Mouse (Mus musculus) limb, embryonic 10.5 days (tissue): Measurements from ENCODE around the gene Vps13c. TPM values are rescaled to one million over a fixed set of nuclear protein-coding genes. Genes with fewer than 3 reads are reported as not detected.

Experiments
- DNase-seq: peaks from one replicate; pipeline ENCODE4 v3.0.0-alpha.2; 2017; ENCODE audit warnings: low spot score
- H3K27ac ChIP-seq: fragments of 300-500 bp; sonication (generic); 2 replicates; pipeline ENCODE4 v1.5.1; 2016; ENCODE audit warnings: mild to moderate bottlenecking
- H3K27me3 ChIP-seq: fragments of 300-500 bp; sonication (generic); 2 replicates; pipeline ENCODE4 v1.6.1; 2016; ENCODE audit warnings: low read depth, mild to moderate bottlenecking; ENCODE audit not compliant: poor library complexity, severe bottlenecking
- H3K36me3 ChIP-seq: fragments of 300-500 bp; sonication (generic); 2 replicates; pipeline ENCODE4 v1.6.1; 2016; ENCODE audit warnings: mild to moderate bottlenecking, moderate library complexity
- H3K4me1 ChIP-seq: fragments of 300-500 bp; sonication (generic); 2 replicates; pipeline ENCODE4 v1.6.1; 2016
- H3K4me3 ChIP-seq: fragments of 300-500 bp; sonication (generic); 2 replicates; pipeline ENCODE4 v1.5.1; 2016; ENCODE audit warnings: mild to moderate bottlenecking, moderate library complexity
- H3K9me3 ChIP-seq: fragments of 300-500 bp; sonication (generic); replicated peaks from 2 replicates; pipeline ENCODE4 v1.6.1; 2016; ENCODE audit warnings: mild to moderate bottlenecking
- WGBS: fragments of 180-500 bp; shearing (Covaris S2); methylation state at CpG from one replicate; pipeline ENCODE4 v1.1.7; 2016; 5-methylcytosine and 5-hydroxymethylcytosine counted together
- polyA plus RNA-seq: library from polyadenylated mRNA; unstranded; fragments of >200 nt; fragmentation: Nextera tagmentation; extraction: Ambion mirVana; gene quantifications from 2 replicates; pipeline ENCODE4 v1.2.1, GENCODE M21; 2016

Gene Vps13c
- polyA plus RNA-seq, 1 experiment from 2014 or later, result 2.3 TPM

- H3K27me3 ChIP-seq, result peaks cover 12% of the 10 kb centered on the region
- H3K36me3 ChIP-seq, result no peaks in the 10 kb centered on the region
- no peak overlapping the region for H3K27ac ChIP-seq
- DNase-seq, result no peak
- peaks cover 14% of the 10 kb centered on the region for H3K4me1 ChIP-seq
- 80% methylated on average over 2 of the region's 2 CpGs for WGBS
- H3K4me3 ChIP-seq, result no peak overlapping the region
- no peaks in the 10 kb centered on the region for H3K9me3 ChIP-seq
Observed at GRCm38 (mm10) chr9:67837311-67837710, 2.9 kb upstream of the Vps13c start.

- H3K4me3 ChIP-seq, result no peak overlapping the region
- 0 out of 2 replicates have a peak, but pooled peaks cover 4% of the 10 kb centered on the region for H3K36me3 ChIP-seq
- H3K4me1 ChIP-seq, result peaks cover 12% of the 10 kb centered on the region
- no peak overlapping the region for H3K27ac ChIP-seq
- DNase-seq, result no peak
- WGBS, result 64% methylated on average over 5 of the region's 5 CpGs
- no peaks in the 10 kb centered on the region for H3K9me3 ChIP-seq
- H3K27me3 ChIP-seq, result no peaks in the 10 kb centered on the region
Observed at GRCm38 (mm10) chr9:67842797-67843196, 2.6 kb downstream of the Vps13c start.

- 87% methylated on average over 4 of the region's 4 CpGs for WGBS
- H3K36me3 ChIP-seq, result 0 out of 2 replicates have a peak, but pooled peaks cover 4% of the 10 kb centered on the region
- no peak overlapping the region for H3K27ac ChIP-seq
- no peaks in the 10 kb centered on the region for H3K9me3 ChIP-seq
- DNase-seq, result no peak
- no peaks in the 10 kb centered on the region for H3K27me3 ChIP-seq
- no peak overlapping the region for H3K4me3 ChIP-seq
- H3K4me1 ChIP-seq, result peaks cover 12% of the 10 kb centered on the region
Observed at GRCm38 (mm10) chr9:67845012-67845411, 4.8 kb downstream of the Vps13c start.

GRCm38 (mm10) chr9:67845648-67846047 lies 5.5 kb downstream of the Vps13c start:
- Histone ChIP-seq H3K36me3 (0 out of 2 replicates have a peak, but pooled peaks cover 4% of the 10 kb centered on the region), H3K27me3 (no peaks in the 10 kb centered on the region), H3K9me3 (no peaks in the 10 kb centered on the region), H3K4me1 (peaks cover 9% of the 10 kb centered on the region), H3K27ac (no peak overlapping the region), H3K4me3 (no peak overlapping the region)
- 82% methylated on average over 5 of the region's 5 CpGs for WGBS
- no peak for DNase-seq

- Histone ChIP-seq H3K9me3 (no peaks in the 10 kb centered on the region), H3K4me1 (peaks cover 5% of the 10 kb centered on the region), H3K27ac (no peak overlapping the region), H3K36me3 (0 out of 2 replicates have a peak, but pooled peaks cover 4% of the 10 kb centered on the region), H3K4me3 (no peak overlapping the region), H3K27me3 (no peaks in the 10 kb centered on the region)
- 94% methylated on average over 2 of the region's 2 CpGs for whole genome bisulfite sequencing
- no peak for DNase-seq
Observed at GRCm38 (mm10) chr9:67846089-67846488, 5.9 kb downstream of the Vps13c start.

DNA sequence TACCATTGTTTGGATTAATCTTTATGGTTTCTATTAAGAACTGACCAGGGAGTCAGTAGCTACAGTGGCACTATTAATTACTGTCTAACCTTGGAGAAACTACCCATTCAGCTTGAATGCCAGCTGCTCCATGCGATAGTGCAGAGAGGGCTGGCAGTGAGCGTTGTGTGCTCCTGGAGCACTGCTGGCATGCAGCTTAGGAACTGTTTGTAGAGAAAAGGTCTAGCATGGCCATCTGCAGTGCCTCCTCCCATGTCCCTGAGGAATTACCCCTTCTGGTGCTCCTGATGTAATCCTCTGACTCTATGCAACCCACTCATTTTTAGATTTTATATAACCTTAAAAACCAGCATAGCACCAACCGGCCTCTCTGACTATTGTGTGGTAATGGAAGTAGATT lies 7.4 kb downstream of the Vps13c start:
- DNase-seq, result no peak
- Histone ChIP-seq H3K27me3 (no peaks in the 10 kb centered on the region), H3K4me3 (no peak overlapping the region), H3K36me3 (0 out of 2 replicates have a peak, but pooled peaks cover 4% of the 10 kb centered on the region), H3K27ac (no peak overlapping the region), H3K4me1 (peaks cover 3% of the 10 kb centered on the region; the same call in 1 of the 2 replicates), H3K9me3 (no peaks in the 10 kb centered on the region)
- 94% methylated on average over 3 of the region's 3 CpGs for WGBS

GRCm38 (mm10) chr9:67849397-67849796 lies 9.2 kb downstream of the Vps13c start:
- 84% methylated on average over 12 of the region's 12 CpGs for WGBS

DNA sequence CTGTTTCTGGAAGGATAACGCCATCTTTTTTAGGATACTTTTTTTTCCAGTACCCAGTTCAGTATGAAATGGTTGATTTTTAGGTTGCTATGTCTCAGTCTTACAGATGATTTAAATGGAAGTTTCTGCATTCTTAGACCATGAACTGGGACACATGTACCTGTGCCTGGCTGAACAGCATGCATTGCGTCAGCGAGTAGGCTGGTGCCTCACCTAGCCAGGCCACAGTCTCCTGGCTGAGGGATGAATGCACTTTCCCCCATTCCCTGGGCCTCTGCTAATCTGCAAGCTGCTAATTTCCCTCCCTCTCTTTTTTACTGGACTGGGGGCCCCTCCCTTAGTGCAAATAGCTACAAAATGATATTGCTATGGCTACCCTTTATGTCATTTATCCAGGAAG lies 9.7 kb downstream of the Vps13c start:
- Histone ChIP-seq H3K27ac (no peak overlapping the region), H3K4me1 (0 out of 2 replicates have a peak, but pooled peaks cover 3% of the 10 kb centered on the region), H3K4me3 (no peak overlapping the region), H3K9me3 (no peaks in the 10 kb centered on the region), H3K27me3 (no peaks in the 10 kb centered on the region), H3K36me3 (peaks cover 6% of the 10 kb centered on the region)
- 96% methylated on average over 3 of the region's 3 CpGs for WGBS
- DNase-seq, result no peak

More at GRCm38 (mm10) chr9:67849397-67849796, 9.2 kb downstream of the Vps13c start:
- no peaks in the 10 kb centered on the region for H3K9me3 ChIP-seq
- H3K27ac ChIP-seq, result no peak overlapping the region
- no peaks in the 10 kb centered on the region for H3K27me3 ChIP-seq
- H3K36me3 ChIP-seq, result 0 out of 2 replicates have a peak, but pooled peaks cover 4% of the 10 kb centered on the region
- no peak overlapping the region for H3K4me3 ChIP-seq
- no peak for DNase-seq
- peaks cover 3% of the 10 kb centered on the region; the same call in 1 of the 2 replicates for H3K4me1 ChIP-seq

GRCm38 (mm10) chr9:67851150-67851549 lies 11.0 kb downstream of the Vps13c start:
- no peaks in the 10 kb centered on the region for H3K9me3 ChIP-seq
- H3K27me3 ChIP-seq, result no peaks in the 10 kb centered on the region
- no peak for DNase-seq
- peaks cover 9% of the 10 kb centered on the region for H3K36me3 ChIP-seq
- no peaks in the 10 kb centered on the region for H3K4me1 ChIP-seq
- 73% methylated on average over 4 of the region's 4 CpGs for WGBS
- no peak overlapping the region for H3K4me3 ChIP-seq
- no peak overlapping the region for H3K27ac ChIP-seq

- Histone ChIP-seq H3K4me1 (peaks cover 15% of the 10 kb centered on the region), H3K27ac (no peak overlapping the region), H3K9me3 (no peaks in the 10 kb centered on the region), H3K27me3 (no peaks in the 10 kb centered on the region), H3K4me3 (no peak overlapping the region), H3K36me3 (peaks cover 17% of the 10 kb centered on the region)
- no peak for DNase-seq
- 81% methylated on average over 2 of the region's 2 CpGs for WGBS
Observed at GRCm38 (mm10) chr9:67860273-67860672, 20.1 kb downstream of the Vps13c start.

DNA sequence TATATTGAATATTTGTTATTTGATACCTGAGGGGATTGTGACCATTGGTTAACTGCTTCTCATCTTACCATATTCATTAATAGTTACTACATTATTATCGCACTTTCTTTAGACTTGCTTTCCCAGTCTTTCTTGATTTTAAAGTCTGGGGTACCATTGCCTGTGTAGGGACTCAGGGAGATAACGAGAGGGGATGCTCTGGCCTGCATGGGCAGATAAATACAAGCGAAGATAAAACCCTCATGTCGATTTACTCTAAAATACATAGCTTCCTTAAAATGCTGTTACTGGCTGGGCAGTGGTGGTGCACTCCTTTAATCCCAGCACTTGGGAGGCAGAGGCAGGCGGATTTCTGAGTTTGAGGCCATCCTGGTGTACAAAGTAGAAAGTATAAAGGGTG lies 23.1 kb downstream of the Vps13c start:
- H3K4me3 ChIP-seq, result no peak overlapping the region
- H3K36me3 ChIP-seq, result peaks cover under 1% of the 10 kb centered on the region; the same call in 1 of the 2 replicates
- no peak for DNase-seq
- no peaks in the 10 kb centered on the region for H3K9me3 ChIP-seq
- peaks cover 22% of the 10 kb centered on the region for H3K4me1 ChIP-seq
- no peaks in the 10 kb centered on the region for H3K27me3 ChIP-seq
- WGBS, result 91% methylated on average over 5 of the region's 5 CpGs
- no peak overlapping the region for H3K27ac ChIP-seq

GRCm38 (mm10) chr9:67864011-67864410 lies 23.8 kb downstream of the Vps13c start:
- no peaks in the 10 kb centered on the region for H3K36me3 ChIP-seq
- peaks cover 22% of the 10 kb centered on the region for H3K4me1 ChIP-seq
- no peak overlapping the region for H3K4me3 ChIP-seq
- no peak for DNase-seq
- no peak overlapping the region for H3K27ac ChIP-seq
- H3K9me3 ChIP-seq, result no peaks in the 10 kb centered on the region
- H3K27me3 ChIP-seq, result no peaks in the 10 kb centered on the region
- WGBS, result 48% methylated on average over 4 of the region's 4 CpGs

DNA sequence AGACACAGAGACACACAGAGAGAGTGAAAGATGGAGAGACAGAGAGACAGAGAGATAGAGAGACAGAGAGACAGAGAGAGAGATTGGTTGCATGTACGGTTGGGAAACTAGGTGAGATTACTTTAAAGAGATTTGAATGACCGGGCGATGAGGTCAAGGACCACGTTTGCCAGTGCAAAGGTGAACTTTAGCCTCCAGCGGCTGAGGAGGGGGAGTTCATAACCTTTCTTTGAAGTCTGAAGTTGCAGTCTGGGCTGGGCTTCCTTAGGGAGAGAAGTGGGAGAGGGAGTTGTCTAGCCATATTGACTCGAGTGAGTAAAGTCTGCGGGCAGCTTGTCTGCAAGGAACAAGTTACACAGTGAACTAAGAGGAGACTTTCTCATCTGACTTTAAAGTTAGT lies 25.2 kb downstream of the Vps13c start:
- H3K36me3 ChIP-seq, result no peaks in the 10 kb centered on the region
- 23% methylated on average over 7 of the region's 7 CpGs for WGBS
- H3K27me3 ChIP-seq, result no peaks in the 10 kb centered on the region
- no peak for DNase-seq
- H3K4me3 ChIP-seq, result no peak overlapping the region
- H3K9me3 ChIP-seq, result no peaks in the 10 kb centered on the region
- H3K4me1 ChIP-seq, result peaks cover 22% of the 10 kb centered on the region
- no peak overlapping the region for H3K27ac ChIP-seq

- WGBS, result 80% methylated on average over 6 of the region's 6 CpGs
- H3K4me3 ChIP-seq, result no peak overlapping the region
- H3K9me3 ChIP-seq, result no peaks in the 10 kb centered on the region
- H3K27me3 ChIP-seq, result no peaks in the 10 kb centered on the region
- H3K36me3 ChIP-seq, result no peaks in the 10 kb centered on the region
- peaks cover 22% of the 10 kb centered on the region for H3K4me1 ChIP-seq
- H3K27ac ChIP-seq, result no peak overlapping the region
- DNase-seq, result no peak
Observed at GRCm38 (mm10) chr9:67867411-67867810, 27.2 kb downstream of the Vps13c start.
